Mouse (Mus musculus) ES-E14 (cell line): ENCODE results near the gene Prokr2.

Experiments used
- CHD2 ChIP-seq: IDR thresholded peaks from 2 replicates; pipeline ENCODE4 v1.6.1; 2014; ENCODE audit warnings: mild to moderate bottlenecking, low read depth, low read length, inconsistent platforms
- HCFC1 ChIP-seq: IDR thresholded peaks from 2 replicates; pipeline ENCODE4 v1.6.1; 2012; ENCODE audit warnings: low read length, inconsistent platforms, borderline replicate concordance; ENCODE audit not compliant: insufficient read depth
- MAFK ChIP-seq: IDR thresholded peaks from 2 replicates; pipeline ENCODE4 v1.6.1; 2014; ENCODE audit warnings: mild to moderate bottlenecking, low read depth, low read length, inconsistent platforms; ENCODE audit not compliant: insufficient read depth
- ZC3H11A ChIP-seq: IDR thresholded peaks from 2 replicates; pipeline ENCODE4 v1.6.1; 2012; ENCODE audit warnings: low read depth, mild to moderate bottlenecking, inconsistent platforms, low read length, borderline replicate concordance
- ZNF384 ChIP-seq: IDR thresholded peaks from 2 replicates; pipeline ENCODE4 v1.6.1; 2012; ENCODE audit warnings: low read depth, low read length, inconsistent platforms

- TF ChIP-seq HCFC1 = no peak
- no peak for TF ChIP-seq ZC3H11A
- no peak for TF ChIP-seq MAFK
- TF ChIP-seq CHD2 = no peak
- TF ChIP-seq ZNF384 = no peak
These were observed 93.2 kb downstream of the Prokr2 start for GRCm38 (mm10) chr2:132292083-132292482.
